Mouse (Mus musculus) embryo, embryonic 10 days (tissue): ENCODE measurements around the gene Zfp963.

Source experiments
- DNase-seq: peaks from one replicate; pipeline ENCODE4 v3.0.0-alpha.2; 2015; ENCODE audit warnings: low spot score

Gene Zfp963

GRCm38 (mm10) chr8:69749544-69750454 lies at the start of gene Zfp963:
TSS of gene Zfp963 (minus strand) at chr8:69749970.
- peak; percentile 97 for DNase-seq

GRCm38 (mm10) chr8:69799261-69799660 lies 49.5 kb upstream of the Zfp963 start:
- no peak for DNase-seq

- no peak for DNase-seq
Measured at GRCm38 (mm10) chr8:69797661-69798060, 47.9 kb upstream of the Zfp963 start.

GRCm38 (mm10) chr8:69796721-69797345 lies 47.1 kb upstream of the Zfp963 start:
- no peak for DNase-seq

- no peak for DNase-seq
Measured at GRCm38 (mm10) chr8:69794901-69795300, 45.1 kb upstream of the Zfp963 start.

- DNase-seq = no peak
Measured at GRCm38 (mm10) chr8:69794096-69794495, 44.3 kb upstream of the Zfp963 start.

GRCm38 (mm10) chr8:69793666-69794065 lies 43.9 kb upstream of the Zfp963 start:
- DNase-seq = no peak

GRCm38 (mm10) chr8:69791415-69792068 lies 41.8 kb upstream of the Zfp963 start:
- DNase-seq = peak; percentile 54

- peak; percentile 94 for DNase-seq
Measured at GRCm38 (mm10) chr8:69790773-69791367, 41.1 kb upstream of the Zfp963 start, which contains the start of the genes Atp13a1 and Zfp866. TSS of gene Atp13a1 (plus strand) at chr8:69791163. TSS of gene Zfp866 (minus strand) at chr8:69791178.

- no peak for DNase-seq
Measured at GRCm38 (mm10) chr8:69790364-69790763, 40.6 kb upstream of the Zfp963 start.

- DNase-seq = no peak
Measured at GRCm38 (mm10) chr8:69789731-69790130, 40.0 kb upstream of the Zfp963 start.

GRCm38 (mm10) chr8:69789105-69789504 lies 39.3 kb upstream of the Zfp963 start:
- no peak for DNase-seq

GRCm38 (mm10) chr8:69777111-69777510 lies 27.3 kb upstream of the Zfp963 start:
- DNase-seq = no peak

- no peak for DNase-seq
Measured at GRCm38 (mm10) chr8:69775149-69775534, 25.4 kb upstream of the Zfp963 start.

- DNase-seq = peak; percentile 99
Measured at GRCm38 (mm10) chr8:69774503-69775148, 24.9 kb upstream of the Zfp963 start, which contains the start of gene Gm20422. TSS of gene Gm20422 (minus strand) at chr8:69774886.

GRCm38 (mm10) chr8:69772106-69772505 lies 22.3 kb upstream of the Zfp963 start:
- DNase-seq = no peak

GRCm38 (mm10) chr8:69771221-69771620 lies 21.5 kb upstream of the Zfp963 start:
- DNase-seq = no peak

GRCm38 (mm10) chr8:69761814-69762445 lies 12.2 kb upstream of the Zfp963 start:
- DNase-seq = no peak

GRCm38 (mm10) chr8:69758316-69758715 lies 8.5 kb upstream of the Zfp963 start:
- DNase-seq = no peak

GRCm38 (mm10) chr8:69752437-69752836 lies 2.7 kb upstream of the Zfp963 start:
- no peak for DNase-seq

- peak; percentile 19 for DNase-seq
Measured at GRCm38 (mm10) chr8:69741231-69741630, 8.5 kb downstream of the Zfp963 start.
